Mouse (Mus musculus) urinary bladder, postnatal 25 days (tissue): ENCODE results near the gene Fads6.

ENCODE experiments used
- DNase-seq: peaks from one replicate; pipeline ENCODE4 v3.0.0; 2022; ENCODE audit warnings: low spot score

Fads6 gene

GRCm38 (mm10) chr11:115297214-115297826, at the start of gene Fads6:
Gene Fads6, minus strand, starts transcription at chr11:115297663.
- peak; percentile 31 for DNase-seq

- DNase-seq = no peak
Observed at GRCm38 (mm10) chr11:115345515-115345914, 48.1 kb upstream of the Fads6 start.

GRCm38 (mm10) chr11:115344967-115345366, 47.5 kb upstream of the Fads6 start:
- DNase-seq = no peak

- no peak for DNase-seq
Observed at GRCm38 (mm10) chr11:115341866-115342265, 44.4 kb upstream of the Fads6 start.

- no peak for DNase-seq
Observed at GRCm38 (mm10) chr11:115341246-115341645, 43.8 kb upstream of the Fads6 start.

GRCm38 (mm10) chr11:115337826-115338225, 40.4 kb upstream of the Fads6 start:
- no peak for DNase-seq

GRCm38 (mm10) chr11:115337350-115337749, 39.9 kb upstream of the Fads6 start:
- DNase-seq = no peak

- DNase-seq = no peak
Observed at GRCm38 (mm10) chr11:115336115-115336514, 38.7 kb upstream of the Fads6 start.

- peak; percentile 48 for DNase-seq
Observed at GRCm38 (mm10) chr11:115335223-115335622, 37.8 kb upstream of the Fads6 start.

GRCm38 (mm10) chr11:115334531-115334930, 37.1 kb upstream of the Fads6 start, which contains the start of gene Otop3:
Gene Otop3, plus strand, starts transcription at chr11:115334731.
- no peak for DNase-seq

GRCm38 (mm10) chr11:115329339-115329738, 31.9 kb upstream of the Fads6 start:
- DNase-seq = no peak

GRCm38 (mm10) chr11:115326730-115327129, 29.3 kb upstream of the Fads6 start:
- no peak for DNase-seq

GRCm38 (mm10) chr11:115323354-115323753, 25.9 kb upstream of the Fads6 start:
- DNase-seq = no peak

- DNase-seq = peak; percentile 70
Observed at GRCm38 (mm10) chr11:115321906-115322693, 24.6 kb upstream of the Fads6 start, which contains the start of gene Ush1g. Gene Ush1g, minus strand, starts transcription at chr11:115322041.

- DNase-seq = no peak
Observed at GRCm38 (mm10) chr11:115319704-115320383, 22.4 kb upstream of the Fads6 start.

GRCm38 (mm10) chr11:115318245-115319027, 21.0 kb upstream of the Fads6 start:
- DNase-seq = no peak

- no peak for DNase-seq
Observed at GRCm38 (mm10) chr11:115317204-115317603, 19.7 kb upstream of the Fads6 start.

GRCm38 (mm10) chr11:115314249-115314648, 16.8 kb upstream of the Fads6 start:
- no peak for DNase-seq

GRCm38 (mm10) chr11:115308781-115309180, 11.3 kb upstream of the Fads6 start:
- no peak for DNase-seq

GRCm38 (mm10) chr11:115306863-115307262, 9.4 kb upstream of the Fads6 start, which contains the start of gene Otop2:
Gene Otop2, plus strand, starts transcription at chr11:115307163.
- no peak for DNase-seq

GRCm38 (mm10) chr11:115303167-115303566, 5.7 kb upstream of the Fads6 start:
- peak; percentile 31 for DNase-seq

GRCm38 (mm10) chr11:115301351-115301750, 3.9 kb upstream of the Fads6 start:
- DNase-seq = no peak
